In the genomic region with DNA sequence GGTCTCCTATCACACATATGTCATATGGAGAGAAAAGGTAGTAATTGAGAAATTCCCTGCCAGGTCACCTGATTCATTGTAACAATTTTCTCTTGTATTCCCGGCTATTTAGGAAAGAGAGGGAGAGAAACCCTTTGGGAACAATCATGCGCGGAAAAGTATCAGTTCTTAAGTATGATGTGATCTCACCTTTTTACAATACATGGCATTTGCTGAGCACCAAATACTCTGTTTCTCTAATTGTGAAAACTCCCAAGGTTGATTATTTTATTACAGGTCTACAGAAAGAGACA, we compare ENCODE assay signal across 8 mouse cellular contexts. TPM values are rescaled to one million over a fixed set of nuclear protein-coding genes. Genes with fewer than 3 reads are reported as not detected.
DNase-seq lines count a peak whose midpoint lies in the region; ATAC-seq and TF ChIP-seq lines count a peak whose summit lies in the region.

No protein-coding gene starts in this region.

- WGBS in kidney, embryonic 16.5 days: 44% methylated on average over 3 of the region's 3 CpGs
- WGBS in embryonic facial prominence, embryonic 12.5 days: 33% methylated on average over 3 of the region's 3 CpGs
- 43% methylated on average over 3 of the region's 3 CpGs for WGBS in intestine, embryonic 15.5 days
- 43% methylated on average over 3 of the region's 3 CpGs for WGBS in midbrain, postnatal 0 days

- H3K4me1 ChIP-seq in kidney, embryonic 16.5 days (ENCODE audit: insufficient read depth, low read length): 0 out of 2 replicates have a peak, but pooled peaks cover 6% of the 10 kb centered on the region
- H3K4me1 ChIP-seq in embryonic facial prominence, embryonic 12.5 days: 0 out of 2 replicates have a peak, but pooled peaks cover 3% of the 10 kb centered on the region
- H3K4me1 ChIP-seq in intestine, embryonic 15.5 days (replicated peaks): no peaks in the 10 kb centered on the region
- H3K4me1 ChIP-seq in midbrain, postnatal 0 days (ENCODE audit: insufficient read depth, low read length): no peaks in the 10 kb centered on the region

- ATAC-seq in kidney, embryonic 16.5 days (ENCODE audit: low FRiP score, low TSS enrichment): no peak
- ATAC-seq in embryonic facial prominence, embryonic 12.5 days (ENCODE audit: insufficient number of reproducible peaks, insufficient read depth, low FRiP score, low TSS enrichment): no peak
- ATAC-seq in intestine, embryonic 15.5 days: no peak
- ATAC-seq in midbrain, postnatal 0 days (ENCODE audit: low FRiP score): no peak

- peak overlapping the region; percentile 90 for H3K9ac ChIP-seq in kidney, embryonic 16.5 days (replicated peaks; ENCODE audit: low read length)
- H3K9ac ChIP-seq in embryonic facial prominence, embryonic 12.5 days: 0 out of 2 replicates have a peak overlapping the region, but pooled peaks have one; percentile 60
- H3K9ac ChIP-seq in intestine, embryonic 15.5 days: no peak overlapping the region
- H3K9ac ChIP-seq in midbrain, postnatal 0 days (replicated peaks; ENCODE audit: low read length, poor library complexity, severe bottlenecking): peak overlapping the region; percentile 60

- no peak for TF ChIP-seq CTCF in midbrain, postnatal 0 days (IDR thresholded peaks at IDR 0.05)

- H3K9me3 ChIP-seq in kidney, embryonic 16.5 days (ENCODE audit: low read length): no peaks in the 10 kb centered on the region
- no peaks in the 10 kb centered on the region for H3K9me3 ChIP-seq in embryonic facial prominence, embryonic 12.5 days
- H3K9me3 ChIP-seq in intestine, embryonic 15.5 days: no peaks in the 10 kb centered on the region
- no peaks in the 10 kb centered on the region for H3K9me3 ChIP-seq in midbrain, postnatal 0 days (ENCODE audit: low read length)

- peak overlapping the region; percentile 79 for H3K4me2 ChIP-seq in kidney, embryonic 16.5 days (replicated peaks; ENCODE audit: low read depth, low read length)
- H3K4me2 ChIP-seq in embryonic facial prominence, embryonic 12.5 days (replicated peaks): peak overlapping the region; percentile 76
- H3K4me2 ChIP-seq in intestine, embryonic 15.5 days (replicated peaks): peak overlapping the region; percentile 69
- H3K4me2 ChIP-seq in midbrain, postnatal 0 days (ENCODE audit: low read depth, low read length, poor library complexity, severe bottlenecking): peak overlapping the region; percentile 67

- no peaks in the 10 kb centered on the region for H3K36me3 ChIP-seq in kidney, embryonic 16.5 days (ENCODE audit: insufficient read depth, low read length)
- no peaks in the 10 kb centered on the region for H3K36me3 ChIP-seq in embryonic facial prominence, embryonic 12.5 days
- no peaks in the 10 kb centered on the region for H3K36me3 ChIP-seq in intestine, embryonic 15.5 days
- no peaks in the 10 kb centered on the region for H3K36me3 ChIP-seq in midbrain, postnatal 0 days (ENCODE audit: insufficient read depth, low read length)

- no peaks in the 10 kb centered on the region for H3K27me3 ChIP-seq in kidney, embryonic 16.5 days (ENCODE audit: insufficient read depth, low read length)
- no peaks in the 10 kb centered on the region for H3K27me3 ChIP-seq in embryonic facial prominence, embryonic 12.5 days
- H3K27me3 ChIP-seq in intestine, embryonic 15.5 days (replicated peaks): no peaks in the 10 kb centered on the region
- H3K27me3 ChIP-seq in midbrain, postnatal 0 days (ENCODE audit: insufficient read depth, low read length): peaks cover 4% of the 10 kb centered on the region; the same call in 1 of the 2 replicates

- no peak for DNase-seq in kidney, adult 18-20 months
- no peak for DNase-seq in midbrain, postnatal 0 days (ENCODE audit: low spot score)
- no peak for DNase-seq in urinary bladder, postnatal 10 days (ENCODE audit: low spot score)
- DNase-seq in cerebellum, adult 8-10 months: no peak
- no peak for DNase-seq in kidney, adult 9 months

- H3K4me3 ChIP-seq in kidney, embryonic 16.5 days (ENCODE audit: low read length): peak overlapping the region; percentile 82
- peak overlapping the region; percentile 63 for H3K4me3 ChIP-seq in embryonic facial prominence, embryonic 12.5 days
- H3K4me3 ChIP-seq in intestine, embryonic 15.5 days (replicated peaks): peak overlapping the region; percentile 61
- H3K4me3 ChIP-seq in midbrain, postnatal 0 days (ENCODE audit: low read depth, low read length): peak overlapping the region; percentile 54

- no peak overlapping the region; the same call in 1 of the 2 replicates for H3K27ac ChIP-seq in kidney, embryonic 16.5 days (ENCODE audit: low read length)
- H3K27ac ChIP-seq in embryonic facial prominence, embryonic 12.5 days: no peak overlapping the region
- H3K27ac ChIP-seq in intestine, embryonic 15.5 days: no peak overlapping the region
- peak overlapping the region; percentile 58 for H3K27ac ChIP-seq in midbrain, postnatal 0 days (ENCODE audit: low read depth, low read length)

RNA-seq across cellular contexts. Expression of a gene that starts 10.6 kb away (rescaled TPM):
- 22.7 and 26.1 TPM in 2 replicates for polyA plus RNA-seq in kidney, embryonic 16.5 days (2015; fragmentation: Nextera tagmentation; extraction: Ambion mirVana)
- 21.6 and 22.7 TPM in 2 replicates for polyA plus RNA-seq in embryonic facial prominence, embryonic 12.5 days (2016; fragmentation: Nextera tagmentation; extraction: Ambion mirVana)
- polyA plus RNA-seq in intestine, embryonic 15.5 days (2015; fragmentation: Nextera tagmentation; extraction: Ambion mirVana): 31.0 and 37.4 TPM in 2 replicates
- 15.1 and 29.5 TPM in 2 replicates for total RNA-seq in midbrain, postnatal 0 days (2014; rRNA removed)
- 12.6 and 13.2 TPM in 2 replicates for polyA plus RNA-seq in midbrain, postnatal 0 days (2015; fragmentation: Nextera tagmentation; extraction: Ambion mirVana)

RNA-seq across cellular contexts. Expression of a gene that starts 18.3 kb away (rescaled TPM):
- 28.7 and 29.5 TPM in 2 replicates for polyA plus RNA-seq in kidney, embryonic 16.5 days (2015; fragmentation: Nextera tagmentation; extraction: Ambion mirVana)
- polyA plus RNA-seq in embryonic facial prominence, embryonic 12.5 days (2016; fragmentation: Nextera tagmentation; extraction: Ambion mirVana): 32.0 and 35.3 TPM in 2 replicates
- 26.7 and 26.8 TPM in 2 replicates for polyA plus RNA-seq in intestine, embryonic 15.5 days (2015; fragmentation: Nextera tagmentation; extraction: Ambion mirVana)
- 6.5 and 13.4 TPM in 2 replicates for total RNA-seq in midbrain, postnatal 0 days (2014; rRNA removed)
- polyA plus RNA-seq in midbrain, postnatal 0 days (2015; fragmentation: Nextera tagmentation; extraction: Ambion mirVana): 15.5 and 17.4 TPM in 2 replicates
